Mouse (Mus musculus) midbrain, embryonic 10.5 days (tissue): ENCODE measurements at regions not wholly inside any gene's neighbourhood (a gene's known extent, or its start where the extent isn't known, plus 50 kb on each side); places are given as distances from the start of the nearest gene placed in this dataset.

Experiments used
- DNase-seq: peaks from one replicate; pipeline ENCODE4 v3.0.0-alpha.2; 2017; ENCODE audit warnings: low spot score
- H3K27ac ChIP-seq: fragments of 300-500 bp; sonication (generic); replicated peaks from 2 replicates; pipeline ENCODE4 v1.5.1; 2016; ENCODE audit warnings: mild to moderate bottlenecking
- H3K27me3 ChIP-seq: fragments of 300-500 bp; sonication (generic); 2 replicates; pipeline ENCODE4 v1.6.1; 2016; ENCODE audit warnings: low read depth, mild to moderate bottlenecking; ENCODE audit not compliant: poor library complexity, severe bottlenecking
- H3K36me3 ChIP-seq: fragments of 300-500 bp; sonication (generic); 2 replicates; pipeline ENCODE4 v1.6.1; 2016; ENCODE audit warnings: mild to moderate bottlenecking, moderate library complexity
- H3K4me1 ChIP-seq: fragments of 300-500 bp; sonication (generic); 2 replicates; pipeline ENCODE4 v1.6.1; 2016
- H3K4me3 ChIP-seq: fragments of 300-500 bp; sonication (generic); 2 replicates; pipeline ENCODE4 v1.5.1; 2016; ENCODE audit warnings: mild to moderate bottlenecking, moderate library complexity
- H3K9me3 ChIP-seq: fragments of 300-500 bp; sonication (generic); replicated peaks from 2 replicates; pipeline ENCODE4 v1.6.1; 2016; ENCODE audit warnings: mild to moderate bottlenecking
- WGBS: fragments of 180-500 bp; shearing (Covaris S2); methylation state at CpG from one replicate; pipeline ENCODE4 v1.1.7; 2016; 5-methylcytosine and 5-hydroxymethylcytosine counted together

DNA sequence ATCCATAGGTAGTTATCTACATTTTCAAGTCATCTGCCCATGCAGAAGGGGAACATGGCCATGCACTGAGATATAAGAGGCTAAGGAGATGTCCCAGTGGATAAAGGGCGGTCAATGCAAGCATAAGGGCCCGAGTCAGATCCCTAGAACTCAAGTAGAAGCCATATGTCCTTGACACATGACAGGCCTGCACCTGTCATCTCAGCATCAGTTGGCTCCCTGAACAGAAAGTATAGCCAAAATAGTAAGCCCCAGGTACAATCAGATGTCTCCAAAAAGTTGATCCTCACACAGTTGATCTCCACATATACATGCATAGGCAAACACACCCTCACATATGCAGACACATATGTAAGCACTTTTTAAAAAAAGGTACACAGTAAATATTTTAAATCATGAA lies 152.0 kb downstream of the Cox18 start:
- no peak for DNase-seq
- Histone ChIP-seq H3K27ac (no peak overlapping the region), H3K27me3 (no peaks in the 10 kb centered on the region), H3K4me1 (no peaks in the 10 kb centered on the region), H3K36me3 (no peaks in the 10 kb centered on the region), H3K9me3 (no peaks in the 10 kb centered on the region), H3K4me3 (no peak overlapping the region)
- 98% methylated on average over 2 of the region's 2 CpGs for WGBS

DNA sequence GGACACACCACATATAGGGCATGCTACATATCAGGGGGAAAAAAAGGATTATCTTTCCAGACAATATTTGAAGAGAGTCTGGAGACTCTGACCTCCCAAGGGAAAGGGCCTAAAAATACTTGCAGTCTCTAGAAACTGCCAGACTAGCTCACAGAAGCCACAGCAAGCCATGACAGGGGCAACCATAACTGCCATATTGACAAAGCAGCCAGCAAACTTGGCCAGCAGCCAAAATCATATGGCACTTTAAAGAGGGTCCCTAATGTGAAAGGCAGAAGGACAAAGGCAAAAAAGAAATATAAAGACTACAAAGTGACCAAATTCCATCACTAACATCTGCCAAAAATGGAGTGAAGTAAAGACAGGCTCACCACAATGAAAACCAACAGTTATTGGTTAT lies 155.2 kb downstream of the Cox18 start:
- Histone ChIP-seq H3K4me3 (no peak overlapping the region), H3K36me3 (no peaks in the 10 kb centered on the region), H3K4me1 (no peaks in the 10 kb centered on the region), H3K27me3 (no peaks in the 10 kb centered on the region), H3K27ac (no peak overlapping the region), H3K9me3 (no peaks in the 10 kb centered on the region)
- no peak for DNase-seq

GRCm38 (mm10) chr5:90067817-90068216 lies 156.0 kb downstream of the Cox18 start:
- 87% methylated on average over 7 of the region's 7 CpGs for WGBS
- H3K36me3 ChIP-seq: no peaks in the 10 kb centered on the region
- DNase-seq: no peak
- H3K4me1 ChIP-seq: no peaks in the 10 kb centered on the region
- H3K9me3 ChIP-seq: no peaks in the 10 kb centered on the region
- no peak overlapping the region for H3K27ac ChIP-seq
- H3K4me3 ChIP-seq: no peak overlapping the region
- H3K27me3 ChIP-seq: no peaks in the 10 kb centered on the region

DNA sequence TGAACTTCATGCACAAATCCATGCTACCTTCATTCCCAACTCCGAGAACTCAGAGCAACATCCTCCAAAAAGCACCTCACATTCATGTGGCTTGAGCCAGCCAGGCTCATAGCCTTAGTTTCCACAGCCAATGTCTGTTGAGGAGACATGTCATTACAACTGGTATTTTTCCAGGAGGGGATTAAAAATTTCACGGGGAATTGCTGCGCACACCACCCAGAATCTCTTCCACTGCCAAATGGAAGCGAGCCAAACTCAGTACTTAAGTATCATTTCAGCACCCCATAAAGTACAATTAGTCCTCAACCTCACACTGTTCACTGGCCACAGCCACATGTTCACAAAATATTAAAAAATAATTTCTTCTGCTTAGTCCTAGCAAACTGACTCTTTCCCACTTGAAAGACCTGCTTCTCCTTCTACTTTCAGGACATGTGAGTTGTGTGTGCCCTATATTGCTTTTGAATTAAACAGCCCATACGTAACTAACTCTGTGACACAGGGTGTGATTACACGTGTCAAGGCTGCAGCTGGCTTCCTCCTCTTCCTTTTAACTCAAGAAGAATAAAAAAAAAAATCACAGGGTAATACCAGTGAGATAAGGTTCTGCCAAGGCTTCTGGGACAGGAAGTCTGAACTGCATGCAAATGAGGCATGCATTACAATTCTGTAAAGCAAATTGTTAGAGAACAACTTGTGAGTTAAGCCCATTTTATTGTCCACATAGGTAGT lies 157.8 kb downstream of the Cox18 start:
- DNase-seq: no peak
- 89% methylated on average over 6 of the region's 6 CpGs for WGBS
- Histone ChIP-seq H3K27ac (no peak overlapping the region), H3K9me3 (no peaks in the 10 kb centered on the region), H3K4me1 (no peaks in the 10 kb centered on the region), H3K4me3 (no peak overlapping the region), H3K36me3 (no peaks in the 10 kb centered on the region), H3K27me3 (no peaks in the 10 kb centered on the region)

DNA sequence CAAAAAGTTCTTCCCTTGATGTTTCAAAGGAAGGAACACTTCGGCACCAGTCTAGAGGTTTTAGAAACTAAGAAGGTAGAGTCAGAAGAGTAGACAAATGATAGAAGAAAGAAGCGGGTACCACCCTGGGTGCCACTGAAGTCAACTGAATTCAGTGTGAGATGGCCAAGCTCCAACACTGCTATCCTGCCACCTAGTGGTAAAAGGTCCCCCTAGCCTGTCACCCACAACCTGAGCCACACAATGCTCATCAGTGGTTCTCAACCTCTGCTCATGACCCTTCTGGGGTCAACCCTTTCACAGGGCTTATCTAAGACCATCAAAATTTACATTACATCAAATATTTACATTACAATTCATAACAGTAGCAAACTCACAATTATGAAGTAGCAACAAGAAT lies 168.1 kb downstream of the Cox18 start:
- Histone ChIP-seq H3K4me1 (no peaks in the 10 kb centered on the region), H3K4me3 (no peak overlapping the region), H3K27me3 (no peaks in the 10 kb centered on the region), H3K9me3 (no peaks in the 10 kb centered on the region), H3K36me3 (no peaks in the 10 kb centered on the region), H3K27ac (no peak overlapping the region)
- 74% methylated on average over 2 of the region's 2 CpGs for WGBS
- peak; percentile 18 for DNase-seq

- Histone ChIP-seq H3K4me1 (no peaks in the 10 kb centered on the region), H3K4me3 (no peak overlapping the region), H3K9me3 (no peaks in the 10 kb centered on the region), H3K27me3 (no peaks in the 10 kb centered on the region), H3K36me3 (no peaks in the 10 kb centered on the region), H3K27ac (no peak overlapping the region)
- WGBS: 89% methylated on average over 1 of the region's 1 CpGs
- DNase-seq: no peak
These were observed 169.4 kb upstream of the Adamts3 start for GRCm38 (mm10) chr5:90052516-90052915.

DNA sequence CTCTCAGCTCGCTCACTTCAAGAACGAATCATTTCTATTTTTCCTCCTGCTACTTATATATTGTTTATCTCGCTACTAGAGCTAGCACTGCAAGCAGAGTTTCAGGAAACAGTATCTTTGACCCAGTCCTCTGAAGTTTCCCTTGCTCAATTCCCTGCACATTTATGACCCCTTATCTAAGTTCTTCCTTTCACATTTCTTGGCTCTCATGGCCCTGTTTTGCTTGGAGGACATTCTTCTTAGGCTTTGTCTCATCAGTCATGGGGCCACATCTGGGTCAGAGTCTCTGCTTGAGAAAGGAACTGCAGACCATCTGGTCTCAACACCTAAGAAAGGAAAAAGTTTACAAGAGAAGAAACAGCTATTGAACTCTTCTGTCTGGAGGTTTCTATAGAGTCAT lies 166.7 kb upstream of the Adamts3 start:
- Histone ChIP-seq H3K4me1 (no peaks in the 10 kb centered on the region), H3K27ac (no peak overlapping the region), H3K4me3 (no peak overlapping the region), H3K36me3 (no peaks in the 10 kb centered on the region), H3K27me3 (no peaks in the 10 kb centered on the region), H3K9me3 (no peaks in the 10 kb centered on the region)
- WGBS: 88% methylated on average over 3 of the region's 3 CpGs
- no peak for DNase-seq

- no peaks in the 10 kb centered on the region for H3K36me3 ChIP-seq
- no peaks in the 10 kb centered on the region for H3K4me1 ChIP-seq
- H3K9me3 ChIP-seq: no peaks in the 10 kb centered on the region
- no peaks in the 10 kb centered on the region for H3K27me3 ChIP-seq
- H3K4me3 ChIP-seq: no peak overlapping the region
- no peak overlapping the region for H3K27ac ChIP-seq
- DNase-seq: no peak
- WGBS: 91% methylated on average over 4 of the region's 4 CpGs
These were observed 159.6 kb upstream of the Adamts3 start for GRCm38 (mm10) chr5:90042781-90043180.

- H3K9me3 ChIP-seq: no peaks in the 10 kb centered on the region
- no peaks in the 10 kb centered on the region for H3K27me3 ChIP-seq
- WGBS: 68% methylated on average over 5 of the region's 5 CpGs
- no peak overlapping the region for H3K27ac ChIP-seq
- H3K4me1 ChIP-seq: peaks cover 8% of the 10 kb centered on the region; the same call in 1 of the 2 replicates
- H3K4me3 ChIP-seq: no peak overlapping the region
- DNase-seq: no peak
- H3K36me3 ChIP-seq: no peaks in the 10 kb centered on the region
These were observed 150.0 kb upstream of the Adamts3 start for GRCm38 (mm10) chr5:90033103-90033502.

- Histone ChIP-seq H3K36me3 (no peaks in the 10 kb centered on the region), H3K9me3 (no peaks in the 10 kb centered on the region), H3K4me3 (no peak overlapping the region), H3K4me1 (peaks cover 8% of the 10 kb centered on the region; the same call in 1 of the 2 replicates), H3K27me3 (no peaks in the 10 kb centered on the region), H3K27ac (no peak overlapping the region)
- WGBS: 85% methylated on average over 2 of the region's 2 CpGs
- DNase-seq: no peak
These were observed 147.6 kb upstream of the Adamts3 start for GRCm38 (mm10) chr5:90030737-90031136.

DNA sequence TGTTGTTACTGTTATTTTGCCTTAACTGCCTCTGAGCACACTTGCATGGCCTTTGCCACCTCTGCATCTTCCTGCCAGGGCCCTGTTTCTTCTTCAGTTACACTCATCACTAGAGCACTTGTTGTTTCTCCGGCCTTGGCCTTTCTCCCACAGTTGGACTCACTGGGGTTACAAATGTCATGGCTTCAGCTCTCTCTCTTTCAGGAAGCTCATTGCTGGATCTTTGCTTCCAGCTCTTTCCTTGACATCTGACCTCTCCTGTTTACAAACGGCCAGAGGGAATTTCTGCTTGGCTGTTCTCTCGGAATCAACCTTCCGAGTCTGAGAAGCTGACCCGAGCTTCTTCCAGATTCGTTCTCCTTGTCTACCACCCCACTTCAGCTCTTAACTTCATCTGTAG lies 146.6 kb upstream of the Adamts3 start:
- Histone ChIP-seq H3K27ac (no peak overlapping the region), H3K4me3 (no peak overlapping the region), H3K9me3 (no peaks in the 10 kb centered on the region), H3K36me3 (no peaks in the 10 kb centered on the region), H3K27me3 (no peaks in the 10 kb centered on the region), H3K4me1 (peaks cover 8% of the 10 kb centered on the region; the same call in 1 of the 2 replicates)
- no peak for DNase-seq
- 64% methylated on average over 6 of the region's 6 CpGs for WGBS

DNA sequence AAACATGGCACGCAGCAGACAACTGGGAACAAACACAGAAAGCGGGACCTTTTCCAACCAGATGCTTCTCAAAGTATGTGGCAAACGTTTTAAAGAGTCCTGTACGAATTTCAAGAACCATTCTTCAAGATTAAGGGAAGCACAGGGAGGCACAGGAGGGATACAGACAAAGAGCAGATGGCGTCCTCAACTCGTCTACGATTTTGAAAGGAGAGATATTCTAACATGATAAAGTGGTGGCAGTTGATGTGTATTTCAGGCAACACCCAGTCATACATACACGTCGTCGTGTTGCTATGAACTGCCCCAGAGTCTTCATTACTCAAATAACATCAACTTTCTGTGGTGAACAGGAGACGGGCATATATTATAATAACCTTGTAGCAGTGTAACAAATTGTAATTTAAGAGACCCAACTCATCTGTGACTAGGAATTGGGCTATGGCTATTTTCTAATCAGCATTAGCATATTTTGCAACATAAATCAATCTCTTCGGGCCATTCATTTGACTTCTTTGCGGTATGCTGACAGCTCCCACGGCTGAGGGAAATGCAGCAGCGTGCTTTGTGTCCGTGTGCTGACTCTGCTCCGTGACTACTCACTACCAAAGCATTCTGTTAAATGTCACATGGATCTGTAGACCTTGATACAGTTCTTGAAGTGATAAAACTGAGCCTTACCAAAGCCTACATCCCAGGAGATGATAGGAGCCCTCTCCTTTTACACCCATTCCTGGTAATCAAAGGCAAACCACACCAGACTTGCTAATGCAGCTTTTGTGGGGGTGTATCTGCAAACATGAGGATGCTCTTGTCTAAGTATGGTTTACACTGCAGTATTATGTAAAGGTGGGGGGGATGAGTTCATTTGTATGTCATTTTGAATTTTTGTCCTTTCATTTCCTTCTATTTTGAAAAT lies 144.0 kb upstream of the Adamts3 start:
- H3K4me3 ChIP-seq: no peak overlapping the region
- no peak overlapping the region for H3K27ac ChIP-seq
- no peaks in the 10 kb centered on the region for H3K36me3 ChIP-seq
- 88% methylated on average over 17 of the region's 17 CpGs for WGBS
- no peak for DNase-seq
- no peaks in the 10 kb centered on the region for H3K27me3 ChIP-seq
- H3K9me3 ChIP-seq: no peaks in the 10 kb centered on the region
- H3K4me1 ChIP-seq: peaks cover 8% of the 10 kb centered on the region; the same call in 1 of the 2 replicates

- H3K4me1 ChIP-seq: no peaks in the 10 kb centered on the region
- no peaks in the 10 kb centered on the region for H3K9me3 ChIP-seq
- H3K36me3 ChIP-seq: no peaks in the 10 kb centered on the region
- H3K27me3 ChIP-seq: no peaks in the 10 kb centered on the region
- no peak for DNase-seq
- 93% methylated on average over 1 of the region's 1 CpGs for WGBS
- H3K27ac ChIP-seq: no peak overlapping the region
- H3K4me3 ChIP-seq: no peak overlapping the region
These were observed 138.3 kb upstream of the Adamts3 start for GRCm38 (mm10) chr5:90021447-90021846.
